Mouse (Mus musculus): ENCODE results near the gene Cyp2t4.

GRCm38 (mm10) chr7:27136410-27136996, 17.0 kb upstream of the Cyp2t4 start:
- TF ChIP-seq POLR2A (IDR thresholded peaks at IDR 0.05; ENCODE audit: insufficient read length, low read depth) (no peak), MAX (IDR thresholded peaks at IDR 0.05; ENCODE audit: low read depth) (no peak), E2F4 (IDR thresholded peaks at IDR 0.05; ENCODE audit: insufficient read depth) (no peak), CEBPB (IDR thresholded peaks at IDR 0.05; ENCODE audit: insufficient read depth, poor library complexity, severe bottlenecking) (no peak), USF1 (IDR thresholded peaks at IDR 0.05; ENCODE audit: low read depth) (no peak), TCF12 (IDR thresholded peaks at IDR 0.05; ENCODE audit: insufficient read depth, poor library complexity, severe bottlenecking) (no peak), MYOD1 (IDR thresholded peaks at IDR 0.05; ENCODE audit: control insufficient read depth in 1 of 3, insufficient read length in 2 of 3, low read depth in 2 of 3) (no peak), POLR2AphosphoS2 (IDR thresholded peaks at IDR 0.05; ENCODE audit: insufficient read length, low read depth) (no peak), MYOG (IDR thresholded peaks at IDR 0.05; ENCODE audit: control insufficient read depth in 1 of 3, insufficient read depth in 1 of 3, insufficient read length in 2 of 3, low read depth in 2 of 3) (no peak), SRF (IDR thresholded peaks at IDR 0.05; ENCODE audit: control insufficient read depth, insufficient read length, low read depth) (no peak), REST (IDR thresholded peaks at IDR 0.05; ENCODE audit: insufficient read depth, insufficient read length) (no peak), TCF3 (IDR thresholded peaks at IDR 0.05; ENCODE audit: insufficient read length, low read depth) (no peak)

Measured in myocyte (in vitro differentiated cells).